Mouse (Mus musculus) layer of hippocampus, adult 9-10 months (tissue): ENCODE results near the gene Dmac1.
"Not testable (repeated sequence)": the region's sequence is repeated elsewhere in the genome, so short reads cannot be mapped to it uniquely, and the experiment has no call there.

ENCODE experiments used
- DNase-seq: peaks from one replicate; pipeline ENCODE4 v3.0.0; 2022; ENCODE audit warnings: low spot score

Gene Dmac1

DNA sequence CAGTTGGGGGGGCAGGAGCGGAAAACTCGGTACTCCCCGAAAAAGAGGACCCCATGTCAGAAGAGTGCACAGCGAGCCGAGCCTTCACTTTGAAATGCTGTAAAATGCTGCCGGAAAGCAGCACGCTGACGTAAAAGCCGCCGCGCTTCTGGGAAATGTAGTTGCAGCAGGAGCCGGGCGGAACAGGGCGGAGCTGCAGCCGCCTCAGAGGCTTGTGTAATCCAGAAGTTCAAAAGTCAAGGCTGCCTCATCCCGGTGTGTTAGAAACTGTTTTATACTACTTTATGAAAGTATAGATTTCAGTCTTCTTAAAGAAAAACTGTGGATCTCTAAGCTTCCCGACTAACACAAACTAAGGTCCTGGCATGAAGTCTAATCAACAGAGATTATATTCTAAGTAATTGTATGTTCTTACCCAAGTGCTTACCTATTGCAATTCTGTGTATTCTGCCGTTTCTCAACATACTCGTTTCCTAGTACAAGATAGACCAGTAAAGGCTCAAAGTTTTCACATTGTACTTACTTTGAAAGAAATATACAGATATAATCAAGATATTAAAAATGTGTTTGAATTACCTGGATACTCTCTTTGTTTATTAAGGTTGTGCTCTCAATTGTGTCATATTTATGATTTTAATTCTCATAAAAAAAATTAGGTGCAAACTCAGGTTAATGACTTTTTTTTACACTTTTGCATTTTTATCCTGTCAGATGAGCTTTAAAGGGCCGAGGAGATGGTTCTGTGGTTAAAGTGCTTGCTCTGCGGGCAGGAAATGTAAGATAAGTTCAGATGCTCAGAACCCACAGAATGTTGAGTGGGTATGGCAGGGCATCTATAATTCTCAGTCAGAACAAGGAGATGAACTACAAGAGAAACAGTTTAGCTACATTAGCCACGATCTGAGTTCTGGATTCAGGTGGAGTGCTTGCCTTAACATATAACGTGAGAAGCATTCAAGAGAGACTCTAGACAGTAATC, at the start of gene Dmac1:
Gene Dmac1 (minus strand): TSS at position 109 of the 979 bp plus-strand sequence.
- DNase-seq, result peak; percentile 93

- DNase-seq, result no peak
Measured at GRCm38 (mm10) chr4:75315431-75315830, 37.3 kb upstream of the Dmac1 start.

GRCm38 (mm10) chr4:75315007-75315406, 36.9 kb upstream of the Dmac1 start:
- DNase-seq, result no peak

GRCm38 (mm10) chr4:75311918-75312317, 33.8 kb upstream of the Dmac1 start:
- DNase-seq, result no peak

- no peak for DNase-seq
Measured at GRCm38 (mm10) chr4:75311305-75311704, 33.2 kb upstream of the Dmac1 start.

DNA sequence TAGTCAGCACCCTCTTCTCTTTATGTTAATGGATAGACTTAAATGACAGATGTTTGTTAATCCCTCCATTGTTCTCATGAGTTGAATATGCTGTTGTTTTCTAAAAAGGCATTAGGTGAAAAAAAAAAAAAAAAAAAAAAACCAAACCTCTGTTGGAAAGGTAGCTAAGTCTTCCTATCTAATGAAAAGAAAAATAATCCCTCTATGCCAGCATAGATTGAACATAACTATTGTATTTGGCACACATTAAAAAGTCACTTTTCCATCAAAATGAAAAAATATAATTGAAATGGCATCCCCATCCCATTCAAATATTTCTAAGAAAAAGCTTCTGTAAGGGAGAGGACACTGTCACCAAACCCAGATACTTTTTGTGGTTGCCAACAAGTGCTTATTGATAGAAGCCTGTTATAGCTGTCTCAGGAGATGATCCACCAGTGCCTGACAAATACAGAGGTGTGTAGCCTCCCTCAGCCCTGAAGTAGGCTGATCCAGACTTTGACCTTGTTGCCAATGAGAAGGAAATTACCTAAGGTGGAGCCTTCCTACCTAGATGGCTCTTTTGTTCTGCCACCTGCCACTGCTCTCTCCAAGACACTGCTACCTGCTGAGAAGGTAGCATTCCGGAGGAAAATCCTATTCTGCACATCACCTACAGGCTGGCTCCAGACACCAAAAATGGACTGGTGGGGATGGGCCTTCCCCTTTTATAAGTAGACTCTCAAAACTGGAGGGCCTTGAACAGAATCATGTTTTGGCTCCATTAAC, 22.3 kb upstream of the Dmac1 start:
- no peak for DNase-seq

GRCm38 (mm10) chr4:75292315-75292714, 14.2 kb upstream of the Dmac1 start:
- DNase-seq, result no peak

DNA sequence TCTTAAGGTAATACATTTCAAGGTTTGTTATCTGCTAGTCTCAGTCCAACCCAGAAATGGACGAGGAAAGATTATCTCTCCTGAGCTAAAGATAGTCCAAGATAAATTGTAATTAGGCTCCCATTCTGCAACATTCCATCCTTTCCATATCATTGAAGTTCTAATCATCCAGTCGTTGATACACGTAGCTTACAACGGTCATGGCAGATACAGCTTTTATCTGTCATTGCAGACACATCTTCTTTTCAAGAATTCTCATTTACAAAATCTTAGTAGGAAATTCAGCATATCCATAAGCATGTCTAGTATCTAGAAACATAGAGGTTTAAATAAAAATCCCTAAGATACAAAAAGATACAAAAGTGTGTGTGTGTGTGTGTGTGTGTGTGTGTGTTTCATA, 13.0 kb upstream of the Dmac1 start:
- DNase-seq, result no peak

- DNase-seq, result no peak
Measured at GRCm38 (mm10) chr4:75277467-75278196, 473 bp downstream of the Dmac1 start.

GRCm38 (mm10) chr4:75275737-75276136, 2.4 kb downstream of the Dmac1 start:
- no peak for DNase-seq

DNA sequence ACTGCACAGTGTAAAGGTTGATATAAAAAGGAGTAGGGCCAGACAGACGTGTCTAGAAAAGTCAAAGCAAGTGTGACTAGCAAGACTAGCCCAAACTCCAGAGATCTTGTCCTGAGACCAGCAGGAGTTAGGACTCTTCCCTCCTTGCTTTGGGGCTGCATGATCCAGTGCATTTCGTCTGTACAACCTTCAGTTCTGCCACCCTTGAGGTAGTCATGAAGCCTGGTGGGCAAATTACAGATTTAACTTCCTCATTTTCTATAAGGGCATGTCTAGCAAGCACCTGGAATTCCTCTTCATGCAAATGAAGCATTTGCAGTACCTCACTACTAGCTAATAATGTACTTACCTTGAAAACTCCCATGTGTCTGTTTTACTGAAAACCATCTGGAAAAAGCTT, 10.2 kb downstream of the Dmac1 start:
- DNase-seq, result no peak

DNA sequence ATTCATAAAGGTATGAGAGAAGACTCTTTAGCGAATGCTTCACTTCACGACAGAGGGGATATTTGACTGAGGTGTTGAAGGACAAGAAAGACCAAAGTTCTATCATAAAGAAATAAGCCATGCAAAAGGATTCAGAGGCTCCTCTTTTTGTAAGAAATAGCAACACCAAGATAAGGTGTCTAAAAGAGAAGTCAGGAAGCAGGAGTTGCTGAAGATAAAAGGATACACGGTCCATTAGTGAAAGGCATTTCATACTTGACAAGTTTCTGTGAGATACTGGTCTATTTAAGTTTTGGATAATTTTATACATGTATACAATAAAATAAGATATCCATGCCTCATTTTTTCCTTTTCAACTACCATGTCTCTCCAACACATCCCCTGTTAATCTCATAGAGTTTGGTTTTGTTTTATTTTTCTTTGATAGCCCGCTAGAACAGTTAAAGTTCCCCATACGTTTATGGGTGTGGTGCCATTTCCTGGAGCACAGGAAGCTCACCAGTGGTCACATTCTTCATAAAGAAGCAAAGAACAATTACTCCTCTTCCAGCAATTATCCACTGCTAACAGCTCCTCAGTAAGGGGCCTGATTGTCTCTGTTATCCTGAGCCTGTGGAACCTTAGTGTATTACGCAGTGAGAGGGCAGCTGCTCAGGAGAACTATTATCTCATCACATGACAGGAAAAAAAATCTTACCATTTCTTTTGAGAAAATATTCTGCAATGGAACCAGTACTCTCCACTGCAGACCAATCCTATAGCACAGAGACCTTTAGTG, 11.1 kb downstream of the Dmac1 start:
- no peak for DNase-seq

- DNase-seq, result no peak
Measured at GRCm38 (mm10) chr4:75264219-75264618, 13.9 kb downstream of the Dmac1 start.

GRCm38 (mm10) chr4:75263556-75264129, 14.5 kb downstream of the Dmac1 start:
- no peak for DNase-seq

DNA sequence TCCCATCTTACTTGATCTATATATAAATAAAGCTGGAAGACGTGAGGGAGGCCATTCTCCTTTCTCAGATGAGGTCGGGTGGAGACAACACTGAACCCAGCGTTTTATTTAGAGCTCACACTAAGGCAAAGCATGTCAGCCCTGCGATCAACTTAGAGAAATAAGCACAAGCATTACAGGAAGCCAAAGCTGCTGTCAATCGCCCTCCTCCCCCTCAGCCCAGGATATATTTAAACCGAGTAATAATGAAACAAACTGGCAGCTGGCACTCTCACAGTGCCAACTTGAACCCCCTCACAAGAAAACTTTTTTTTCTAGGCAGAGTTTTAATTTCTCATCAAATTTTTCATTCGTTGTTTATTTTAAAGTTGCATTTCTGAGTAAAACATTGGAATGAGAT, 15.7 kb downstream of the Dmac1 start:
- DNase-seq, result no peak

- DNase-seq, result no peak
Measured at GRCm38 (mm10) chr4:75260156-75260555, 17.9 kb downstream of the Dmac1 start.

DNA sequence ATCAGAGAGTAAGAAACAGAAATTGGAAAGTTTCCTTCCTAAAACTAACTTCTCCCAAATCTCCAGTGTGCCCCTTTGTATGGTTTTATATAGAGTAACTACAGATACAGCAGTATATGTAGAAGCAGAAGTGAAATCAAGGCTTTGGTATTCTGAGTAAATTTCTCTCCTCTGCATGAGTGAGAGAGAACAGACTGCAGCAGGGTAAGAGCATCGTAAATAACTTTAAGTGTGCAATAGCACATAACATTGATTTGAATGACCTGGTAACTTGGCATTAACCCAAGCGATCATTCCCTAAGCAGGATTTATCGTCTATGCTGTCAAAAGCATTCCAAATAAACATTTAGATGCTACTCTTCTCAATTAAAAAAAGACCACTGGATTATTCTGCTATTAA, 18.7 kb downstream of the Dmac1 start:
- DNase-seq, result no peak

GRCm38 (mm10) chr4:75234602-75235001, 43.5 kb downstream of the Dmac1 start:
- not testable (repeated sequence) for DNase-seq
